Mouse (Mus musculus) embryonic facial prominence, embryonic 10.5 days (tissue): ENCODE measurements around the gene Shroom4. TPM values are rescaled to one million over a fixed set of nuclear protein-coding genes. Genes with fewer than 3 reads are reported as not detected.

Source experiments
- DNase-seq: peaks from one replicate; pipeline ENCODE4 v3.0.0-alpha.2; 2017; ENCODE audit warnings: low spot score
- H3K27ac ChIP-seq: fragments of 300-500 bp; sonication (generic); replicated peaks from 2 replicates; pipeline ENCODE4 v1.5.1; 2016; ENCODE audit warnings: mild to moderate bottlenecking
- H3K27me3 ChIP-seq: fragments of 300-500 bp; sonication (generic); replicated peaks from 2 replicates; pipeline ENCODE4 v1.6.1; 2016; ENCODE audit warnings: low read depth, mild to moderate bottlenecking; ENCODE audit not compliant: poor library complexity, severe bottlenecking
- H3K36me3 ChIP-seq: fragments of 300-500 bp; sonication (generic); replicated peaks from 2 replicates; pipeline ENCODE4 v1.6.1; 2016; ENCODE audit warnings: mild to moderate bottlenecking, moderate library complexity
- H3K4me1 ChIP-seq: fragments of 300-500 bp; sonication (generic); 2 replicates; pipeline ENCODE4 v1.6.1; 2016
- H3K4me3 ChIP-seq: fragments of 300-500 bp; sonication (generic); 2 replicates; pipeline ENCODE4 v1.5.1; 2016; ENCODE audit warnings: mild to moderate bottlenecking, moderate library complexity
- H3K9me3 ChIP-seq: fragments of 300-500 bp; sonication (generic); 2 replicates; pipeline ENCODE4 v1.6.1; 2016; ENCODE audit warnings: mild to moderate bottlenecking
- WGBS: fragments of 180-500 bp; shearing (Covaris S2); methylation state at CpG from one replicate; pipeline ENCODE4 v1.1.7; 2016; 5-methylcytosine and 5-hydroxymethylcytosine counted together
- polyA plus RNA-seq: library from polyadenylated mRNA; unstranded; fragments of >200 nt; fragmentation: Nextera tagmentation; extraction: Ambion mirVana; gene quantifications from 2 replicates; pipeline ENCODE4 v1.2.1, GENCODE M21; 2016

Gene Shroom4
- polyA plus RNA-seq, 1 experiment from 2014 or later: 8.8 TPM

- no peaks in the 10 kb centered on the region for H3K27me3 ChIP-seq
- H3K4me3 ChIP-seq: no peak overlapping the region
- WGBS: 96% methylated on average over 1 of the region's 1 CpGs
- no peak overlapping the region for H3K27ac ChIP-seq
- no peaks in the 10 kb centered on the region for H3K36me3 ChIP-seq
- H3K4me1 ChIP-seq: no peaks in the 10 kb centered on the region
- no peaks in the 10 kb centered on the region for H3K9me3 ChIP-seq
- DNase-seq: no peak
Observed at GRCm38 (mm10) chrX:6658820-6659324, 259.2 kb downstream of the Shroom4 start.

Other genes starting within 250 kb of the Shroom4 start
- gene Nudt10, start 226.8 kb upstream of the Shroom4 start, polyA plus RNA-seq: 14.0 and 15.0 TPM in 2 replicates
- 0.05 TPM in 1 of 2 replicates, not detected in the other for gene Bmp15, start 79.1 kb upstream of the Shroom4 start, polyA plus RNA-seq